Mouse (Mus musculus): Measurements from ENCODE around the gene Rnf20.

Gene Rnf20

DNA sequence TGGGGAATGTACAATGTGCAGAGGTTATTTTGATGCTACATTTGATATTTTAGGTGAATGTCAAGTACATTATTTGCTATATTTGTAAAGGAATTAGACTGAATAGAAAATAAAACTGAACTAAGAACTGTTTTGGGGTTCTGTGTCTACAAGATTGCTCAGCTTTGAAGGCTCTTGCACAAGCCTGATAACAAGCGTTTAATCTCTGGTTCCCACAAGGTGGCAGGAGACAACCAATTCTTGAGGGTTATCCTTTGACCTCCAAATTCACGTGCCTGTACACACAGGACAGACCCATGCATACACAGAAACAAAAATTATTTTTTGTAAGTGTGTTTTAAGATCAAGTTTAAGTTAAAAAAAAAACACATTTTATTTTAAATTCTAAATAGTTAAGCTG is 8.1 kb downstream of the Rnf20 start:
- in situ Hi-C loops (cut with MboI, MseI): loop anchor here (25.0 kb wide), 1 partner anchor 1178 kb away; the partner anchor contains the start of gene Tex10

DNA sequence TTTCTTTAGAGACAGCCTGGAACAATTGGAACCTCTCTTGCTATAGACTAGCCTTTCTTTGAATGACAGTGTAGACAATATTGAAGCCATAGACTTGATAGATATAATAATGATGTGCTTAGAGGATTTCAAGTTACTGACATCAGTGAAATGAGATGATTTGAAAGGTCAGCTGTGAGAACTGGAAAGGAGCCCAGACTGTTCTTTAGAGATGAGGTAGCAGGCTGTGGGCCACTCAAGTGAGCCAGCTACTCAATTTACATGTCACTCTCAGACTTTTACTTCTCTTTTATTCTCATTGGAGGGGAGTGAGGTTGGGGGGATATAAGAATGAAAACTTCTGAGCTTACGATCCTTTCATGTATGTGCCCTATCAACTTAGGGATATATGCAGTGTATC is 27.6 kb downstream of the Rnf20 start:
- in situ Hi-C loops (cut with MboI, MseI): no loop called here

DNA sequence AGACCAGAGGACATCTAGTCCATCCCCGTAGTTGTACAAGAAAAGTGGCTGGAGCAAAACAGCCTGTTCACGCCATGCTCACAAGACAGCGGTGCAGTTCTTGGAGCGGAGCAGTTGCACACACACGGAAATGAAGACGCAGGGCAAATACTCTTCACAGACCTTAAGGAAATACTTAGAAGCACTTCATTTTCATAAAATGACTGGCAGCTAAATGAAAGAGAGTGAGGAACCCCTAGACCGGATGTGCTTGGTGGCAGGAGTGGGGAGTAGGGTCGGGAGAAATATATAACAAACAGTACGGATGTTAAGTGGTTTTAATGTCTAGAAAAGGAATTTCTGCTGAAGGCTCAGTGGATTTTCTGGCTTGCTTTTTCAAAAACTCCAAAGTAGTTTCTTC is 29.9 kb downstream of the Rnf20 start:
- in situ Hi-C loops (cut with MboI, MseI): no loop called here

DNA sequence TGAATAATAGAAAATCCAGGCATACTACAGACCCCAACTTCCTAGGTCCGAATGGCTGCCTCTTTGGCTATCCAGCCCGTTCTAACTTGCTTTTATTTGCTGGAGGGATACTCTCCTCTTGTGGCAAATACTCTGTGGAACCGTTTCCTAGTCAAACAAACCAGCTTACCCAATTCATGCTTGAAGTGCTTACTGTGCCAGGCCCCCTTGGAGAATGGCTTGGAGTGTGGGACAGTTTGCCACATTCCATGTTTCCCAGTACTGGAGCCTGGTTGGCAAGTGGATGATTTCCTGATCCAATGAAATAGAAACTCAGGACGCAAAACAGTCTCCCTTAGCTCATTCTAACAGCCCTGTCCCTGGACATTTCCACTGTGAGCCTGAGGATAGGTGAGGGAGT is 30.4 kb downstream of the Rnf20 start:
- in situ Hi-C loops (cut with MboI, MseI): no loop called here

DNA sequence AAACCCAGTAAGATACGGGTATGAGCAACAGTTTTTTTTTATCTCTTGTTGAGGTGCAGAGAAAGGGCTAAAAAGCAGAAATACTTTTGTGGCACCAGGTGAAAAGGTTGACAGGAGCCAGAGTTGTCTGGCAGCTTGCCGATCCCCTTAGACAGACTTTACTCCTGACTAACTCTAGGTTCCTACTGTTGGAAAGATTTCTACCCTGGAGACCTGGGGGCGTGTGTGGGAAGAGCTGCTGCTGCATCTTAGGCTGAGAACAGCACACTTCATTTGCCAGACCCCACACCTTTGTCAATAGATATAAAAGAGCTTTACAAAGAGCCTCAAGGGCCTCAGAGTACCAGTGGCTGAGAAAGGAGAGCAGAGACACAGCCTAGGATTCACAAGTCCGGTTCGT is 33.0 kb downstream of the Rnf20 start:
- in situ Hi-C loops (cut with MboI, MseI): no loop called here

DNA sequence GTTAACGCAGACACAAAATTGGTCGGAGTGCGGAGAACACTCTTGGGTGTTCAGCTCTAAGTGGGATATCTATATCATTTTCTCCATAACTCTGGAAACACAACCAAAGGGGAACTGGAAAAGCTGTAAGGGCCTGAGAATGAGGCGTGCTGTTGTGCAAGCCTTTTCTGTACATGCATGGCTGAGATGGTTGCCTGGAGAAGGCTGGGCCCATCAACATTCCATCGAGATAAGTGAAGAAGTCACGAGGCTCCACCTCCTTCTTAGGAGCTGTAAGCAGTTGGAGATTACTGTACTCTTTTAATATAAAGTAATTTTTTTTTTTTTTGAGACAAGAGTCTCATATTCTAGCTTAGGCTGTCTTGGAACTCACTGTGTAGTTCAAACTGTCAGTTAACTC is 44.3 kb downstream of the Rnf20 start:
- in situ Hi-C loops (cut with MboI, MseI): no loop called here

DNA sequence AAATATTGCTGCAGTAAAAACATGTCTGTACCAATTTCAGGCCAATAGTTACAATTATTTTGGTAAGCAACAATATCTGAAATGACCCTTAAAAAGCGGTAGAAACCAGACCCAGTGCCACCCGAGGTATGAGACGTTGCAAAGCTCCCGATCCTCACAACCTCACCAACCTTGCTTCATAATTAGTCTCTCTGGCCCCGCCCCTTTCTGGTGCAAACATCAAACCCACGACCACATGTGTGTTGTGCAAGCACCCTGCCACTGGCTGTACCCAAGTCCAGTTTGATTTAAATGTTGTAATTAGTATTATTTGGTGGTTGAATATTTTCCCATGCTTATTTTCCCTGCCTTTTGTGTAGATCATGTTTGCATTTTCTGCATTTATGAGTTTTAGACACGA is 45.0 kb downstream of the Rnf20 start:
- in situ Hi-C loops (cut with MboI, MseI): no loop called here

DNA sequence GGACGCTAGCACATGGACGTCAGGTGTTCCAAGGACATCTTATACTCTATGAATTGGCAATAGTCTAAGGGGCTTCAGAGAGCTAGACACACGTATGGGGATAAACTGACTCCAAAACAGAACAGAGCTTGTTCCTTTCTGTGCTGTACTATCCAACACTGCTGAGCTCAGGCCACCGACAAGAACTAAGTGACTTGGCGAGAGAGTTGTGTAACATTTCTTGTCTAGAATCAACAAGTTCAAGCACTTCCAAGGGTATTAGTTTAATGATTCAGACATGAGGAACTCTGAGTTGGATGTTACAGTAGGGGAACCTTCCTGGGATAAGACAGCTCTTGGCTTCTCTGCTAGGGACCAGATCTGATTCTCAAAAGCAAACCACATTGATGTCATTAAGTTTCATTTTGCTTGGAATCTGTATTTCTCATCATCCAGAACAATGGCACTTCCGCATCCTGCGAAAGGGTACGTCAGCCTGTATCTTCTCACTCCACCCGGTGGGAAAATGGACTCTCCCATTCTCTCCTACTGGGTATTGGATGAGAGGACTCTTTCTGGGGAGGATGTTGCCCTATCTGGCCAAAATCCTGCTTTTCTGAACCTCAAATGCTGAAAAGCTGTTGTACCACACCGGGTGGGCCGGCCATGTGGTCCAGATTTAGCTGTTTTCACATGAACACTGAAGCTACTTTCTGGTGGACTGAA is 48.5 kb downstream of the Rnf20 start:
- in situ Hi-C loops (cut with MboI, MseI): no loop called here

DNA sequence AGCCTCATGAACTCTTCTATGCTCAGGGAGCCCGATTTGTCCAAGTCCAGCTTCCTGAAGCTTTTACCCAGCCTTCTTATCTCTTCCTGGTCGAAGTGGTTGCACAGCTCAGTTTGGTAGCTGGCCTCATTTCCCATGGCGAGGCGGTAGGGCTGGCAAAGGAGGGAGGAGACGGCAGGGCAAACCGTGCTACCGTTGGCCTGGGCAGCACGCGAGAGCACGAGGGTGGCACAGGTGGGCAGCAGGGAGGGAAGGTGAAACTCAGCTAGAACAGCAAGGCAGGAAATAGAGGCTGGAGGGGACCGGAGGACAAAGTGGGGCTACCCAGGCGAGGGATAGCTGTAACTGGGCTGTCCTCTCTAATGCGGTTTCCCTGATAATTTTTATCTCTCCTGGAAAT is 50.0 kb downstream of the Rnf20 start, which contains the start of gene Ppp3r2:
Gene Ppp3r2, minus strand, starts transcription at position 213 of the 400 bp plus-strand sequence.
- in situ Hi-C loops (cut with MboI, MseI): no loop called here

DNA sequence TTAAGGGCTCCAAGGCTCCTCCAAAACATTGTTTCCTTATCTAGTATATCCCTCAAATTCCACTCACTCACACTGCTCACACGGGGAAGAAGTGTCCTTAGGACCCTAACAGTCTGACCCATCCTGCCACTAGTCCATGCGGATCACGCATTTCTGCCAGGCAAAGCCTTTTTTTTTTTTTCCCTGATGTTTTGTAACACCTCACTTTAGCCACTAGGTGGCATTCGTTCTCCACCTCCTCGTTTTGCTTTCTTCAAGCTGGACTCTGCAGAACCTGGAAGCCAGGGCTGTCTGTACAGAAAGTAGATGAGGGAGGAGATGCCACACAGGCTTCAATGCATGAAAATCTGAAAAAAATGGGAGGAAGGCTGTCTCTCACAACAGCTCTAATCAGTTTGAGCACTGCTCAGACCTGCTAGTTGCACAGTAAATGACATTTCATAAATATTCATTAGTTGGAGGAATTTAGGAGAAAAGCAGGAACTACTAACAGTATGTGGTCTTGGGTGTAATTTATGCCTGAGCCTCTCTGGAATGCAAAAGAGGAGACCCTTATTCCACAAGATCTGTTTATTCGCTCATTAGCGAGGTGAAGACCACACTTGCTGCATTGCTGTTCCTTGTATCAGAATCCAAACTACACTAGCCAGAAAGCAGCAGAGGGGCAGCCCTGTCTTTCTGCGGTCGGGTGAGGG is 56.9 kb downstream of the Rnf20 start:
- in situ Hi-C loops (cut with MboI, MseI): no loop called here

DNA sequence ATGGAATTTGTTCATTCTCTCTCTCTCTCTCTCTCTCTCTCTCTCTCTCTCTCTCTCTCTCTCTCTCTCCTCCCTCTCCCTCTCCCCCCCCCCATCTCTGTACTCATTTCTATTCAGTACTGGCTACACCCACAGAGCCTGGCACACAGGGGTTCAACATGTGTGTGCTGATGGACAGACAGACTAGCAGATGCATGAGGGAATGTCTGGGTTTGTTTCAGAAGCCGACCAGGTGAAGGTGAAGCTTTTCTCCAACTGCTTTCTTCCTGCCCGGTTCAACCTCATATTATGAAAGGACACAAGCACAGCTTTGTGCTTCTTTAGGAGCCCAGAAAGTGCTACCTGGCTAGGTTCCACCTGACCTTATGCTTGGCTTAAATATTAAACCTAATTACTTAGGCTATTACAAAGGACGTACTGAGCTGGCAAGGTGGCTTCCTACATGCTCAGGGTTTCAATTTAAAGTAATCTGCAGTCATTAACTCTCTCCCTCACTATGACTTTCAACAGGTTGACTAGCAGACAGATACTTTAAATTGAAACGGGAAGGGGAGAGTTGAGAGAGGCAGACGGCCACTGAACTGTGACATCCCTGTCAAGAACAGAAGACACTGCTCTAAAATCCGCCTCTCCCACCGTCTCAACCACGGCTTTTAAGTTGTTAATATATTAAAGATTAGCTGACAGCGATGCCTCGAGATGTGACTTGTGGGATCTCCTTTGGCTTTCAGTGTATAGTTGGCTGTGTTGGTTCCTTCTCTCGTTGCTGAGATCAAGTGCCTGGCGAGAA is 59.8 kb downstream of the Rnf20 start:
- in situ Hi-C loops (cut with MboI, MseI): no loop called here

Data from T-helper 2 cell (primary cell).